Mouse (Mus musculus): ENCODE results near the gene Krt20.

DNA sequence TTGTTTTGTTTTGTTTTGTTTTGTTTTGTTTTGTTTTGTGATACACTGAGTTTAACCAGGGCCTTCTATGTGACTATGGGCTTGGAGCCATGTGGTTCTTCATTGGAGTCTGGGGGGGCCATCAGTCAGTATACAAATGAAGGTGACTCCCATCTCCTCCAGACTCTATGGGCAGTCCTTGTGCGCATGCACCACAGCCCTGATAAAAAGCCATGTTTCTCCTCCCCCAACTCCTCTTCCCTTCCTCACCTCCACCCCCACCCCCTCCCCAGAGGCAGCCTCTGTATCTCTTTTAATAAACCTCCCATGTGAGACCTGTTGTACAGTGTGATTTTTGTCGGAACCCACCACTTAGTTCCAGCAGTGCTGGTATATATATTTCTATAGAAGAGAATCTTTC, 41.3 kb downstream of the Krt20 start:
- TF ChIP-seq USF1 (IDR thresholded peaks at IDR 0.05; ENCODE audit: low read depth) (no peak), CTCF (IDR thresholded peaks at IDR 0.05; ENCODE audit: control insufficient read depth, insufficient read depth, insufficient read length) (no peak)
